Mouse (Mus musculus): ENCODE results near the gene Gramd1b.
A peak's percentile ranks its signal among the peaks of the same experiment; 100 is the strongest.

The Gramd1b gene

GRCm38 (mm10) chr9:40531027-40531621 is at the start of gene Gramd1b:
Gene Gramd1b (minus strand): TSS chr9:40531383.
- DNase-seq, result peak; percentile 57

GRCm38 (mm10) chr9:40578726-40579625 is 47.8 kb upstream of the Gramd1b start:
- no peak for DNase-seq

- no peak for DNase-seq
Measured at GRCm38 (mm10) chr9:40577132-40577531, 45.9 kb upstream of the Gramd1b start.

GRCm38 (mm10) chr9:40575053-40575985 is 44.1 kb upstream of the Gramd1b start:
- no peak for DNase-seq

- DNase-seq, result no peak
Measured at GRCm38 (mm10) chr9:40571280-40571679, 40.1 kb upstream of the Gramd1b start.

- no peak for DNase-seq
Measured at GRCm38 (mm10) chr9:40568070-40568469, 36.9 kb upstream of the Gramd1b start.

GRCm38 (mm10) chr9:40563750-40564149 is 32.6 kb upstream of the Gramd1b start:
- no peak for DNase-seq

GRCm38 (mm10) chr9:40559646-40560045 is 28.5 kb upstream of the Gramd1b start:
- DNase-seq, result no peak

GRCm38 (mm10) chr9:40557796-40558195 is 26.6 kb upstream of the Gramd1b start:
- no peak for DNase-seq

- no peak for DNase-seq
Measured at GRCm38 (mm10) chr9:40556396-40556795, 25.2 kb upstream of the Gramd1b start.

GRCm38 (mm10) chr9:40555243-40555642 is 24.1 kb upstream of the Gramd1b start:
- DNase-seq, result no peak

- DNase-seq, result no peak
Measured at GRCm38 (mm10) chr9:40547876-40548275, 16.7 kb upstream of the Gramd1b start.

- DNase-seq, result no peak
Measured at GRCm38 (mm10) chr9:40545193-40545592, 14.0 kb upstream of the Gramd1b start.

GRCm38 (mm10) chr9:40539588-40540140 is 8.5 kb upstream of the Gramd1b start:
- DNase-seq, result no peak

- peak; percentile 79 for DNase-seq
Measured at GRCm38 (mm10) chr9:40537708-40538105, 6.5 kb upstream of the Gramd1b start.

GRCm38 (mm10) chr9:40537044-40537707 is 6.0 kb upstream of the Gramd1b start:
- DNase-seq, result no peak

GRCm38 (mm10) chr9:40530536-40530935 is 647 bp downstream of the Gramd1b start:
- no peak for DNase-seq

GRCm38 (mm10) chr9:40528733-40529132 is 2.5 kb downstream of the Gramd1b start:
- DNase-seq, result no peak

GRCm38 (mm10) chr9:40526928-40527327 is 4.3 kb downstream of the Gramd1b start:
- no peak for DNase-seq

- no peak for DNase-seq
Measured at GRCm38 (mm10) chr9:40522156-40522555, 9.0 kb downstream of the Gramd1b start.

- DNase-seq, result no peak
Measured at GRCm38 (mm10) chr9:40521097-40521496, 10.1 kb downstream of the Gramd1b start.

GRCm38 (mm10) chr9:40519294-40519693 is 11.9 kb downstream of the Gramd1b start:
- no peak for DNase-seq

All from right cerebral cortex, postnatal 4 days (tissue).